Mouse (Mus musculus): ENCODE data around the gene Gmcl1. TPM values are rescaled to one million over a fixed set of nuclear protein-coding genes. Genes with fewer than 3 reads are reported as not detected.

Gene Gmcl1
- total and polyA plus RNA-seq, 2 experiments from 2014 or later, result 5.1 to 7.0 TPM

DNA sequence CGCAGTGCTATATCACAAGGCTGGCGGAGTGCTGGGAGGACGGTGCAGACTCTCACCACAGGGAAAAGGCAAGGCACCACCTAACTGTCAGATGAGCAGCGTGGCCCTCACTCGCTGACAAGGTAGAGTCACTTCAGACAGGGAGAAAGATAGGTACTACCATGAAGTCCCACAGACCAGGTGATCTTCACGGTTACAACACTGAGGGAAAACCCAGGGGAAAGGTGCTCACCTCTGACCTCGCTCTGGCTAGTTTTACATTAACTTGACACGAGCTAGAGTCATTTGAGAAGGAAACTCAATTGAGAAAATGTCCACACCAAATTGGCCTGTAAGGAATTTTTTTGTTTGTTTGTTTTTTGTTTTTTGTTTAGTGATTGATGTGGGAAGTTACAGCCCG is 30.6 kb downstream of the Gmcl1 start:
- H3K27ac ChIP-seq (ENCODE audit: low read depth), result no peak overlapping the region
- peaks cover 74% of the 10 kb centered on the region for H3K36me3 ChIP-seq (replicated peaks; ENCODE audit: control insufficient read depth, insufficient read depth, low read length)
- WGBS, result 91% methylated on average over 9 of the region's 9 CpGs
- TF ChIP-seq EP300 (IDR thresholded peaks at IDR 0.05; ENCODE audit: low read depth), result no peak
- TF ChIP-seq CTCF (IDR thresholded peaks at IDR 0.05; ENCODE audit: low read depth), result no peak
- H3K9ac ChIP-seq (replicated peaks; ENCODE audit: low read depth, low read length), result no peak overlapping the region
- no peaks in the 10 kb centered on the region for H3K4me1 ChIP-seq (ENCODE audit: control insufficient read depth, insufficient read depth)
- H3K4me2 ChIP-seq (ENCODE audit: low read depth, low read length), result no peak overlapping the region
- no peaks in the 10 kb centered on the region for H3K27me3 ChIP-seq (ENCODE audit: control insufficient read depth, insufficient read depth, low read length)
- H3K4me3 ChIP-seq (ENCODE audit: low read depth, low read length), result no peak overlapping the region
- H3K9me3 ChIP-seq (replicated peaks; ENCODE audit: control insufficient read depth, low read length), result no peaks in the 10 kb centered on the region
- DNase-seq (ENCODE audit: low spot score) (no peak), ATAC-seq (ENCODE audit: insufficient read depth, low read depth) (no peak)

DNA sequence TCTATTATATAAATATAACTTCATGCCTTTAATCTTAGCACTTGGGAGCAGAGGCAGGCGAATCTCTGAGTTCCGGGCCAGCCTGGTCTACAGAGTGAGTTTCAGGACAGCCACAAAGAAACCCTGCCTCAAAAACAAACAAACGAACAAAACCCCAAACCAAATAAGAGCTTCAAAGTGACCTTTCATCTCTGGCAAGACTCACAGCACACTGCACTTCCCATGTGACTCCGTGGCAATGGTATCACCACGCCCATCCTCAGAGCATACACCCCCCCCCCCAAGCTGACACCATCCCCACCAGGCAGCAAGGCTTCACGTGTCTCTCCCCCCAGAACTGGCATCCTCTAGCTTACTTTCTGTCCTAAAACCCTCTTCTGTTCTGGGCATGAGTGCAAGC is 35.3 kb downstream of the Gmcl1 start:
- H3K36me3 ChIP-seq (replicated peaks; ENCODE audit: control insufficient read depth, insufficient read depth, low read length), result peaks cover 65% of the 10 kb centered on the region
- DNase-seq (ENCODE audit: low spot score), result no peak
- no peak for TF ChIP-seq EP300 (IDR thresholded peaks at IDR 0.05; ENCODE audit: low read depth)
- TF ChIP-seq CTCF (IDR thresholded peaks at IDR 0.05; ENCODE audit: low read depth), result no peak
- H3K9me3 ChIP-seq (replicated peaks; ENCODE audit: control insufficient read depth, low read length), result no peaks in the 10 kb centered on the region
- H3K27me3 ChIP-seq (ENCODE audit: control insufficient read depth, insufficient read depth, low read length), result no peaks in the 10 kb centered on the region
- no peaks in the 10 kb centered on the region for H3K4me1 ChIP-seq (ENCODE audit: control insufficient read depth, insufficient read depth)
- no peak overlapping the region for H3K27ac ChIP-seq (ENCODE audit: low read depth)
- 86% methylated on average over 6 of the region's 6 CpGs for WGBS
- H3K4me3 ChIP-seq (ENCODE audit: low read depth, low read length), result no peak overlapping the region
- no peak for ATAC-seq (ENCODE audit: insufficient read depth, low read depth)
- H3K9ac ChIP-seq (replicated peaks; ENCODE audit: low read depth, low read length), result no peak overlapping the region
- no peak overlapping the region for H3K4me2 ChIP-seq (ENCODE audit: low read depth, low read length)

DNA sequence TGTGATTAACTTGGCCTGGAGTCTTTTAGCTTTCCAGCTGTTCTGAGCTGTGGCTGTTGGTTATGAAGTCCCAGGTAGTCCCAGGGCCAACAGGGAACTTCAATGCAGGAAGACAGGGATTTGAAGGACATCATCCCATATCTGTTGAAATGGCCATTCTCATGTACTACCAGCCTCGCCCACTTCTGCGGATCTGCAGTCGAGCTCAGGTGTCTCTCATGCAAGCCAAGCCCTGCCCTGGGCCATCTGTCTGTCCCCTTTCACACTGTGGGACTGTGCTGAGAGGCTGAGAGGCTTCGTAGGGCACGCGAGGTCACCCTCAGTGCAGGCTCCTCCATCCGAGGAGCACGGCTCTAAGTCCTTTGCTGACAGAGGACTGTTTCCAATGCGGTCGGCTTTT is 37.0 kb downstream of the Gmcl1 start:
- Histone ChIP-seq H3K4me1 (ENCODE audit: control insufficient read depth, insufficient read depth) (no peaks in the 10 kb centered on the region), H3K4me2 (ENCODE audit: low read depth, low read length) (no peak overlapping the region), H3K27me3 (ENCODE audit: control insufficient read depth, insufficient read depth, low read length) (no peaks in the 10 kb centered on the region), H3K9ac (replicated peaks; ENCODE audit: low read depth, low read length) (no peak overlapping the region), H3K36me3 (replicated peaks; ENCODE audit: control insufficient read depth, insufficient read depth, low read length) (peaks cover 58% of the 10 kb centered on the region), H3K27ac (ENCODE audit: low read depth) (no peak overlapping the region), H3K9me3 (replicated peaks; ENCODE audit: control insufficient read depth, low read length) (no peaks in the 10 kb centered on the region), H3K4me3 (ENCODE audit: low read depth, low read length) (no peak overlapping the region)
- DNase-seq (ENCODE audit: low spot score) (no peak), ATAC-seq (ENCODE audit: insufficient read depth, low read depth) (no peak)
- 82% methylated on average over 10 of the region's 10 CpGs for WGBS
- TF ChIP-seq CTCF (IDR thresholded peaks at IDR 0.05; ENCODE audit: low read depth) (no peak), EP300 (IDR thresholded peaks at IDR 0.05; ENCODE audit: low read depth) (no peak)

DNA sequence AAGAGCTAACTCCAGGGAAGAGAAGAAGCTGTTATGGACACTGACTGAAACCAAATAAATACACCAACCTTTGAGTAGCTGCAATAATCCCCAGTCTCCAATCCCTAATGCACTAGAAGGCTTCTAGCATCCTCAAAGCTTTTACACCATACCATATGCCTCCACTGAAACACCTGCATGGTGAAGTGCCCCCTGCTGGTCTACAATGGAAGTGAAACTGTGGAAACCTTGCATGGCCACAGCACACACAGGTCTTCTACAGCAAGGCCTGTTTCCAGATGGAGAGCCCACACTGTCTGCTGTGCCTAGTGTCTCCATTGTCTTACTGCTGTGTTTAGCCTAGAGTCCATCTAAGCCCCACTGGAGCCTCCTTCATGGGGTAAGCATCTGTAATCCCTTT is 38.7 kb downstream of the Gmcl1 start:
- Histone ChIP-seq H3K27me3 (ENCODE audit: control insufficient read depth, insufficient read depth, low read length) (no peaks in the 10 kb centered on the region), H3K9ac (replicated peaks; ENCODE audit: low read depth, low read length) (no peak overlapping the region), H3K27ac (ENCODE audit: low read depth) (no peak overlapping the region), H3K36me3 (replicated peaks; ENCODE audit: control insufficient read depth, insufficient read depth, low read length) (peaks cover 49% of the 10 kb centered on the region), H3K4me3 (ENCODE audit: low read depth, low read length) (no peak overlapping the region), H3K4me2 (ENCODE audit: low read depth, low read length) (no peak overlapping the region), H3K4me1 (ENCODE audit: control insufficient read depth, insufficient read depth) (no peaks in the 10 kb centered on the region), H3K9me3 (replicated peaks; ENCODE audit: control insufficient read depth, low read length) (no peaks in the 10 kb centered on the region)
- TF ChIP-seq EP300 (IDR thresholded peaks at IDR 0.05; ENCODE audit: low read depth) (no peak), CTCF (IDR thresholded peaks at IDR 0.05; ENCODE audit: low read depth) (peak; percentile 74)
- no peak for DNase-seq (ENCODE audit: low spot score)
- no peak for ATAC-seq (ENCODE audit: insufficient read depth, low read depth)

DNA sequence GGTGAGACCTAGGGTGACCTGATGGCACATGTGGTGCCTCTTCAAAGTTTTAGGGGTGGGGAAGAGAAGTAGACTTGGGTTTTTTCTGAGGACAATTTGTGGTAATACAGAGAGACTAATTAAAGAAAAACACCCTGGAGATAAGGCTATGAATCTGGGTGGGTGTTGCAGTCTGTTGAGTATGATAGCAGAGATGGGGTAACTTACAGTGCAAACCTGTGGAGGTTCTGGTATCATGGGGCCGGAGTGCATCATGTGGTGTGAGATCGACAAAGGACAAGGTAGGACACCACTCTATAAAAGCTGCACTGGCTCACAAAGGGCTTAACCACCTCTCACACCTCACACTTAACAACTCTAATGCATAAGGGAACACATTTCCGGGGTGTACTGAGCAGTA is 43.5 kb downstream of the Gmcl1 start:
- Histone ChIP-seq H3K4me2 (ENCODE audit: low read depth, low read length) (no peak overlapping the region), H3K27ac (ENCODE audit: low read depth) (no peak overlapping the region), H3K4me1 (ENCODE audit: control insufficient read depth, insufficient read depth) (no peaks in the 10 kb centered on the region), H3K27me3 (ENCODE audit: control insufficient read depth, insufficient read depth, low read length) (no peaks in the 10 kb centered on the region), H3K36me3 (replicated peaks; ENCODE audit: control insufficient read depth, insufficient read depth, low read length) (peaks cover 25% of the 10 kb centered on the region), H3K9me3 (replicated peaks; ENCODE audit: control insufficient read depth, low read length) (no peaks in the 10 kb centered on the region), H3K9ac (replicated peaks; ENCODE audit: low read depth, low read length) (no peak overlapping the region), H3K4me3 (ENCODE audit: low read depth, low read length) (no peak overlapping the region)
- WGBS, result 90% methylated on average over 3 of the region's 3 CpGs
- no peak for ATAC-seq (ENCODE audit: insufficient read depth, low read depth)
- no peak for TF ChIP-seq CTCF (IDR thresholded peaks at IDR 0.05; ENCODE audit: low read depth)
- no peak for TF ChIP-seq EP300 (IDR thresholded peaks at IDR 0.05; ENCODE audit: low read depth)
- DNase-seq (ENCODE audit: low spot score), result no peak

DNA sequence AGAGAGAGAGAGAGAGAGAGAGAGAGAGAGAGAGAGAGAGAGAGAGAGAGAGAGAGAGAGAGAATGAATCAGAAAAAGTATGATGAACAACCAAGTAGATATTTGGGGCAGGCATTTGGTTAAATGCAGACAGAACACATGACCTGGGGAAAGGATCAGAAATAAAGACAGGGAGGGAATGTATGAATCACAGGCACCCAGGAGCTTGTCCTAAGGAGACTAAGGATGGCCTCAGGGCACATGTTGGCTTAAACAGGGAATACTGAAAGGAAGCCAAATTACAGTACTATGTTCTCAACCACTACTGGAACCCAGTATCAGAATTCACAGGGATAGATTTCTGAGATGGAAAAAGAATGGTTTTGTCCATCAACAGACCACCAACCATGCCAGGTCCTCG is 46.2 kb downstream of the Gmcl1 start:
- no peak overlapping the region for H3K4me3 ChIP-seq (ENCODE audit: low read depth, low read length)
- no peak overlapping the region for H3K27ac ChIP-seq (ENCODE audit: low read depth)
- no peaks in the 10 kb centered on the region for H3K27me3 ChIP-seq (ENCODE audit: control insufficient read depth, insufficient read depth, low read length)
- 64% methylated on average over 1 of the region's 1 CpGs for WGBS
- H3K9me3 ChIP-seq (replicated peaks; ENCODE audit: control insufficient read depth, low read length), result no peaks in the 10 kb centered on the region
- no peak for DNase-seq (ENCODE audit: low spot score)
- no peak overlapping the region for H3K4me2 ChIP-seq (ENCODE audit: low read depth, low read length)
- no peak for ATAC-seq (ENCODE audit: insufficient read depth, low read depth)
- H3K9ac ChIP-seq (replicated peaks; ENCODE audit: low read depth, low read length), result no peak overlapping the region
- TF ChIP-seq EP300 (IDR thresholded peaks at IDR 0.05; ENCODE audit: low read depth) (no peak), CTCF (IDR thresholded peaks at IDR 0.05; ENCODE audit: low read depth) (no peak)
- peaks cover 25% of the 10 kb centered on the region for H3K36me3 ChIP-seq (replicated peaks; ENCODE audit: control insufficient read depth, insufficient read depth, low read length)
- H3K4me1 ChIP-seq (ENCODE audit: control insufficient read depth, insufficient read depth), result no peaks in the 10 kb centered on the region

All from heart, postnatal 0 days (tissue).